ENCODE assay signal across 9 mouse cellular contexts in the genomic region with DNA sequence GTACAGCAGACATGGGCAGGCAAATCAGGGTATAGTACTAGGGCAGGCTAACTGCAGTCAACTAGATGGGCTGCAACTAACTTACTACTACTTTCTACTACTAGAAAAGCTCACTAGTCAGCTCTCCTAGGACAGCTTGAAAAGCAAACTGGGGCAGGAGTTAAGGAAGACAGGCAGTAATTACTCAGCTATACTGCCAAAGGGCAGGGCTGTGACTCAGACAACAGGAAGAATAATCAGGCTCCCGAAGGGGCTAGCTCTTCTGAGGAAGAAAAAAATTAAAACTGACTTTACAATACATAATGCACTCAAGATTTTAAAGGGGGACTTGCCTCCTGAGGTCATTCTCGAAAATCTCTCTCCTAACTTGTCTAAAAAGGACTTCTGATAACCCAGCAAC. TPM values are rescaled to one million over a fixed set of nuclear protein-coding genes. Genes with fewer than 3 reads are reported as not detected.
DNase-seq lines count a peak whose midpoint lies in the region; ATAC-seq and TF ChIP-seq lines count a peak whose summit lies in the region.
"Had no signal": no experiment of that assay in that cellular context is flagged by ENCODE, and none has a peak within 500 bp of the region (broad histone marks: within the 10 kb centered on the region; RNA-seq: fewer than 3 reads in every experiment).

No protein-coding gene starts in this region.

- H3K27me3 ChIP-seq in testis, adult 2 months (ENCODE audit: control insufficient read depth, insufficient read depth, low read length): no peaks in the 10 kb centered on the region
- H3K27me3 ChIP-seq in limb, embryonic 10.5 days (ENCODE audit: low read depth, poor library complexity, severe bottlenecking): no peaks in the 10 kb centered on the region

- peaks cover 8% of the 10 kb centered on the region for H3K4me1 ChIP-seq in testis, adult 2 months (ENCODE audit: control insufficient read depth, insufficient read depth, low read length)
- peaks cover 48% of the 10 kb centered on the region for H3K4me1 ChIP-seq in limb, embryonic 10.5 days

- no peak overlapping the region for H3K4me3 ChIP-seq in testis, adult 2 months (ENCODE audit: control insufficient read depth, low read depth, low read length)
- H3K4me3 ChIP-seq in limb, embryonic 10.5 days: no peak overlapping the region

- DNase-seq in gastrocnemius, adult 18-20 months (ENCODE audit: low spot score): peak; percentile 51
- DNase-seq in gastrocnemius, adult 8-10 months (ENCODE audit: low spot score in 2 of 2): no peak
- no peak for DNase-seq in testis, postnatal 14 days (ENCODE audit: low spot score)
- no peak for DNase-seq in limb, embryonic 10.5 days (ENCODE audit: low spot score)
- DNase-seq in urinary bladder, postnatal 36 days (ENCODE audit: low spot score in 2 of 2): no peak
- DNase-seq in frontal cortex, adult 2 months (ENCODE audit: extremely low spot score in 1 of 2, low spot score in 1 of 2): no peak

- TF ChIP-seq CTCF in testis, adult 2 months (IDR thresholded peaks at IDR 0.05; ENCODE audit: control insufficient read depth, insufficient read depth, insufficient replicate concordance, low read depth, low read length): no peak

- H3K27ac ChIP-seq in testis, adult 2 months (ENCODE audit: control insufficient read depth, insufficient read depth, low read depth, low read length): 0 out of 2 replicates have a peak overlapping the region, but pooled peaks have one; percentile 0
- H3K27ac ChIP-seq in limb, embryonic 10.5 days: 0 out of 2 replicates have a peak overlapping the region, but pooled peaks have one; percentile 34

- WGBS in limb, embryonic 10.5 days: 74% methylated on average over 2 of the region's 2 CpGs

- TF ChIP-seq POLR2A in testis, adult 2 months (IDR thresholded peaks at IDR 0.05; ENCODE audit: control insufficient read depth, low read depth, low read length): no peak

- no peaks in the 10 kb centered on the region for H3K9me3 ChIP-seq in limb, embryonic 10.5 days (replicated peaks)
- H3K9me3 ChIP-seq: G1E had no signal

- H3K36me3 ChIP-seq in testis, adult 2 months (ENCODE audit: control insufficient read depth, insufficient read depth, low read length): no peaks in the 10 kb centered on the region
- peaks cover 48% of the 10 kb centered on the region for H3K36me3 ChIP-seq in limb, embryonic 10.5 days

- no peak for ATAC-seq in megakaryocyte progenitor cell, adult 5-6 weeks (replicated peaks; ENCODE audit: poor library complexity)

RNA-seq across cellular contexts. Expression of gene Chd2, which starts 8.2 kb away (rescaled TPM):
- total RNA-seq in gastrocnemius, adult 18-20 months (2021): 10 to 100 TPM; 29.8 to 39.6 TPM
- 10 to 100 TPM; 41.6 to 49.5 (median 45.0) TPM for total RNA-seq in gastrocnemius, adult 8-10 months (2022)
- polyA plus RNA-seq in testis, adult 2 months (2012; rRNA removed): 17.7 and 20.6 TPM in 2 replicates
- polyA plus RNA-seq in limb, embryonic 10.5 days (2016; fragmentation: Nextera tagmentation; extraction: Ambion mirVana): 33.7 and 53.2 TPM in 2 replicates
- 46.8 and 54.3 TPM in 2 replicates for total RNA-seq in megakaryocyte progenitor cell, adult 5-6 weeks (2015)
- 82.2 and 117 TPM in 2 replicates for total RNA-seq in megakaryocyte progenitor cell, adult 5-6 weeks (2017)
- 34.3 and 37.0 TPM in 2 replicates for polyA plus RNA-seq in frontal cortex, adult 2 months (2012; rRNA removed)
